Mouse (Mus musculus): ENCODE measurements around the gene Clec4a1. TPM values are rescaled to one million over a fixed set of nuclear protein-coding genes. Genes with fewer than 3 reads are reported as not detected.
A peak's percentile ranks its signal among the peaks of the same experiment; 100 is the strongest.

Clec4a1 gene
- polyA plus RNA-seq, 1 experiment from 2014 or later = 1.2 TPM

GRCm38 (mm10) chr6:122889599-122889998 lies 32.0 kb upstream of the Clec4a1 start:
- Histone ChIP-seq H3K27me3 (replicated peaks; ENCODE audit: control insufficient read depth, insufficient read depth, low read length) (no peaks in the 10 kb centered on the region), H3K9me3 (ENCODE audit: control insufficient read depth, low read length) (no peaks in the 10 kb centered on the region), H3K4me2 (ENCODE audit: low read length) (no peak overlapping the region), H3K36me3 (ENCODE audit: control insufficient read depth, insufficient read depth, low read length) (peaks cover 37% of the 10 kb centered on the region), H3K27ac (ENCODE audit: low read depth, low read length) (no peak overlapping the region), H3K9ac (ENCODE audit: low read depth, low read length) (no peak overlapping the region), H3K4me1 (ENCODE audit: control insufficient read depth, insufficient read depth, low read depth, low read length) (no peaks in the 10 kb centered on the region), H3K4me3 (ENCODE audit: low read length) (no peak overlapping the region)
- ATAC-seq = no peak
- WGBS = 92% methylated on average over 2 of the region's 2 CpGs

- Histone ChIP-seq H3K9ac (ENCODE audit: low read depth, low read length) (no peak overlapping the region), H3K4me2 (ENCODE audit: low read length) (no peak overlapping the region), H3K27me3 (replicated peaks; ENCODE audit: control insufficient read depth, insufficient read depth, low read length) (no peaks in the 10 kb centered on the region), H3K27ac (ENCODE audit: low read depth, low read length) (no peak overlapping the region), H3K4me1 (ENCODE audit: control insufficient read depth, insufficient read depth, low read depth, low read length) (no peaks in the 10 kb centered on the region), H3K4me3 (ENCODE audit: low read length) (no peak overlapping the region), H3K9me3 (ENCODE audit: control insufficient read depth, low read length) (no peaks in the 10 kb centered on the region), H3K36me3 (ENCODE audit: control insufficient read depth, insufficient read depth, low read length) (peaks cover 20% of the 10 kb centered on the region)
- peak; percentile 75 for ATAC-seq
- WGBS = 11% methylated on average over 2 of the region's 2 CpGs
These were observed 29.1 kb upstream of the Clec4a1 start for GRCm38 (mm10) chr6:122892442-122893049.

DNA sequence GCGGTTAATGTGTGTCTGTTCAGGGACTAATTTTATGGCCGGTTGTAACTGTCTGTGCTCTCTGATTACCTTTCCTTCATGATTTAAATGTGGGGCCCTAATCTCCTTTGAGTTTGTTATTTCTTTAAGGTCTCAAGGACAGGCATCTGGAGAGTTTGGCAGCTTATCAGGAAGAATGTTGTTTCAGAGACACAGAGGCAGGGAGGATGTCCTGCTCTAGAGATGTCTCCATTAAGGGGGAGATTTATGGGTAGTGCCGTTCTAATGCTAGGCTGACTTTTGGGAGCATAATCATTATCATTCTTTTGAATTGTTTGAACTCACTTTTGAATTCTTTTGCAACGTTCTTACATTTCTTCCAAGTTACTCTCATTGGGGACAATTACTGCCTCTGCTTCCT lies 1.7 kb upstream of the Clec4a1 start:
- no peaks in the 10 kb centered on the region for H3K36me3 ChIP-seq (ENCODE audit: control insufficient read depth, insufficient read depth, low read length)
- 0 out of 2 replicates have a peak, but pooled peaks cover 3% of the 10 kb centered on the region for H3K9me3 ChIP-seq (ENCODE audit: control insufficient read depth, low read length)
- no peaks in the 10 kb centered on the region for H3K27me3 ChIP-seq (replicated peaks; ENCODE audit: control insufficient read depth, insufficient read depth, low read length)
- no peak overlapping the region for H3K4me3 ChIP-seq (ENCODE audit: low read length)
- no peak overlapping the region for H3K4me2 ChIP-seq (ENCODE audit: low read length)
- WGBS = 75% methylated on average over 4 of the region's 4 CpGs
- H3K4me1 ChIP-seq (ENCODE audit: control insufficient read depth, insufficient read depth, low read depth, low read length) = no peaks in the 10 kb centered on the region
- no peak overlapping the region for H3K27ac ChIP-seq (ENCODE audit: low read depth, low read length)
- no peak overlapping the region for H3K9ac ChIP-seq (ENCODE audit: low read depth, low read length)
- ATAC-seq = no peak

DNA sequence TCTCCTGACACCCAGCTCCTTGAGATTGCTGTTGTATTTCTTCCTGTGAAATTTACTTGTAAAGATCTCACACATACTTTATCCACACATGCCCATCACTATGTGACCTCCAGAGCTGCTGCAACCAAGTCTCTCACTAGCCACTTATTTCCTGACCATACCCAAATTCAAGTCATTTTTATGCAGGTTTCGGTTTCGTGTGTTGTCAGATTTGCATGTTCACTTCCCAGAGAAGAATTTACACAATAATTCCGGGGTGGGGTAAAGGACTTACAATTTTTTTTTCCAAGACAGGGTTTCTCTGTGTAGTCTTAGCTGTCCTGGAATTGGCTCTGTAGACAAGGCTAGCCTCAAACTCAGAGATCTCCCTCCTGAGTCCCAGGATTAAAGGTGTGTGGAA lies 13.2 kb downstream of the Clec4a1 start:
- Histone ChIP-seq H3K27ac (ENCODE audit: low read depth, low read length) (no peak overlapping the region), H3K27me3 (replicated peaks; ENCODE audit: control insufficient read depth, insufficient read depth, low read length) (no peaks in the 10 kb centered on the region), H3K36me3 (ENCODE audit: control insufficient read depth, insufficient read depth, low read length) (no peaks in the 10 kb centered on the region), H3K4me2 (ENCODE audit: low read length) (no peak overlapping the region), H3K9ac (ENCODE audit: low read depth, low read length) (no peak overlapping the region), H3K9me3 (ENCODE audit: control insufficient read depth, low read length) (no peaks in the 10 kb centered on the region), H3K4me1 (ENCODE audit: control insufficient read depth, insufficient read depth, low read depth, low read length) (no peaks in the 10 kb centered on the region), H3K4me3 (ENCODE audit: low read length) (no peak overlapping the region)
- no peak for ATAC-seq
- 93% methylated on average over 3 of the region's 3 CpGs for whole genome bisulfite sequencing

DNA sequence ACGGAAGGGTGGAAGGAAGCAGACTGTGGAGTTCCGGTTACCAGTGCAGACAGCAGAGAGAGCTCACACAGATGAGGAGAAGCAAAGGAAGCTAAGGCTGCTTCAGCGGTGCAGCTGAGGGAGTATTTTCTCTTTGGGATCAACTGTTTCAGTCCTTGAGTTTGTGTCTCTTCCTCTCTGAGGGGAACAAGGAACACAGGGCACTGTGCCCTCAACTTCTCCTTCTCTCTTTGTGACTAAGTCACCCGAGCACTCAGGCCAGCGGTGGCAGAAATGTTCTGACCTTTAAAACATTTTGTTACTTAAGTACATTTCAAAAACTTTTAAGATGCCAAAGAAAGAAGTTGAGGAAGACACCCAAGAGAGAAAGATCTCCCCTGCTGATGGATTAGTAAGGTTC lies 18.0 kb downstream of the Clec4a1 start:
- Histone ChIP-seq H3K27ac (ENCODE audit: low read depth, low read length) (no peak overlapping the region), H3K36me3 (ENCODE audit: control insufficient read depth, insufficient read depth, low read length) (no peaks in the 10 kb centered on the region), H3K4me3 (ENCODE audit: low read length) (no peak overlapping the region)

DNA sequence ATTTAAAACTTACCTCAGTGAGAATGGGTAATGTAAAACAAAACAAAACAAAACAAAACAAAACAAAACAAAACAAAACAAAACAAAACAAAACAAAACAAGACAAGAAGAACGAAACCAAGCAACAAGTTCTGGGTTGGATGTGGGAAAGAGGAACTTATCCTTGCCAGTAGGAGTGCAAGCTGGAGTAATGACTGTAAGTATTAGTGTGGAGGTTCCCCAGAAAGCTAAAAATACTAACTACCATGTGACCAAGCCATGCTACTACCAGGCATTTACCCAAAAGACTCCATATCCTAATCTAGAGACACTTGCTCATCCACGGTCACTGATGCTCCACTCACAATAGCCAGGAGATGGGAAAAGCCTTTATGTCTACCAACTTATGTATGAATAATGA lies 25.1 kb downstream of the Clec4a1 start:
- Histone ChIP-seq H3K4me3 (ENCODE audit: low read length) (no peak overlapping the region), H3K36me3 (ENCODE audit: control insufficient read depth, insufficient read depth, low read length) (no peaks in the 10 kb centered on the region), H3K4me2 (ENCODE audit: low read length) (no peak overlapping the region), H3K4me1 (ENCODE audit: control insufficient read depth, insufficient read depth, low read depth, low read length) (no peaks in the 10 kb centered on the region), H3K9me3 (ENCODE audit: control insufficient read depth, low read length) (peaks cover 2% of the 10 kb centered on the region; the same call in 1 of the 2 replicates), H3K27me3 (replicated peaks; ENCODE audit: control insufficient read depth, insufficient read depth, low read length) (no peaks in the 10 kb centered on the region), H3K27ac (ENCODE audit: low read depth, low read length) (no peak overlapping the region), H3K9ac (ENCODE audit: low read depth, low read length) (no peak overlapping the region)
- 89% methylated on average over 2 of the region's 2 CpGs for WGBS
- no peak for ATAC-seq

More for the DNA sequence above, 18.0 kb downstream of the Clec4a1 start:
- Histone ChIP-seq H3K4me1 (ENCODE audit: control insufficient read depth, insufficient read depth, low read depth, low read length) (no peaks in the 10 kb centered on the region), H3K4me2 (ENCODE audit: low read length) (no peak overlapping the region), H3K27me3 (replicated peaks; ENCODE audit: control insufficient read depth, insufficient read depth, low read length) (no peaks in the 10 kb centered on the region), H3K9ac (ENCODE audit: low read depth, low read length) (no peak overlapping the region), H3K9me3 (ENCODE audit: control insufficient read depth, low read length) (no peaks in the 10 kb centered on the region)
- ATAC-seq = no peak
- 89% methylated on average over 5 of the region's 5 CpGs for WGBS

DNA sequence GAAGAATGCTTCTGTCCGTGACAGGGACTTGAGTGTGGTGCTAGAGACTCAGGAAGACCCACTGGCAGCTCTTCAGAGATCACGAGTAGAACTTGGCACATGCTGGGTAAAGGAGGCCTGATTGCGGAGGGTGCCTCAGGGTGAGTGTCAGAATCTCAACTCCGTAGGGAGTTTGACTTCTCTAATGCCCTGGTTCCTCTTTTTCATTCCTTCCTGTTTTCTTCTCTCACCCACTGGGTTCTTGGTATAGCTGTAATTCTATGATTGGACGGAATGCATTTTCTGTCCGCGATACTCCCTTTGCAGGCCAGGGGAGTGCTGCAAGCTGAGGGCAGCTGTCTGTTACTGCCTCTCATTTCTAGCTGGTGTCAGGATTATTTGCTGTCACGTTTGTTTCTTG lies 30.8 kb downstream of the Clec4a1 start, which contains the start of gene Clec4a3:
Gene Clec4a3 (plus strand): TSS at position 115 of the 400 bp plus-strand sequence.
- no peak within 1 kb of the TSS for H3K9ac ChIP-seq (ENCODE audit: low read depth, low read length)
- no peak within 1 kb of the TSS for H3K4me3 ChIP-seq (ENCODE audit: low read length)
- no peak within 1 kb of the TSS for H3K27ac ChIP-seq (ENCODE audit: low read depth, low read length)
- no peaks in the 10 kb centered on the region for H3K4me1 ChIP-seq (ENCODE audit: control insufficient read depth, insufficient read depth, low read depth, low read length)
- no peak within 1 kb of the TSS for H3K4me2 ChIP-seq (ENCODE audit: low read length)
- 90% methylated on average over 8 of the region's 8 CpGs for WGBS
- peaks cover 2% of the 10 kb centered on the region; the same call in 1 of the 2 replicates for H3K9me3 ChIP-seq (ENCODE audit: control insufficient read depth, low read length)
- H3K27me3 ChIP-seq (replicated peaks; ENCODE audit: control insufficient read depth, insufficient read depth, low read length) = no peaks in the 10 kb centered on the region
- H3K36me3 ChIP-seq (ENCODE audit: control insufficient read depth, insufficient read depth, low read length) = no peaks in the 10 kb centered on the region
- ATAC-seq = no peak

DNA sequence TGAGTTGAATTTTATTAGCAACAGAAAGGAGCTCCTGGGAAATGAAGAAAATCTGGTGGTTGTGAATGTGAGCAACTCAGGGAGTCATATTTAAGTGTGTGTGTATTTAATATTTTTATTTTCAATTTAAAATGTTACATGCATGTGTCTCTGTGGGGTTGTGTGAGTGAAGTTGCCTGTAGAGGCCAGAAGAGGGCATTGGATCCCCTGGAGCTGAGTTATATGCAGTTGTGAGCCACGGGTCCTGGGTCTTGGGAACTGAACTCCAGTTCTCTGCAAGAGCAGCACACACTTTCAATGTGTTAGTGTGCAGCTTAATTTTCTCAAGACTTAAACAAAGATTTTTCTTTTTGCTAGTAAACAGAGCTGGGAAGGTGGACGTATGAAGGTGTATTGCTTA lies 42.9 kb downstream of the Clec4a1 start:
- 72% methylated on average over 2 of the region's 2 CpGs for WGBS
- H3K4me2 ChIP-seq (ENCODE audit: low read length) = no peak overlapping the region
- no peaks in the 10 kb centered on the region for H3K4me1 ChIP-seq (ENCODE audit: control insufficient read depth, insufficient read depth, low read depth, low read length)
- H3K4me3 ChIP-seq (ENCODE audit: low read length) = no peak overlapping the region
- H3K27me3 ChIP-seq (replicated peaks; ENCODE audit: control insufficient read depth, insufficient read depth, low read length) = no peaks in the 10 kb centered on the region
- no peaks in the 10 kb centered on the region for H3K36me3 ChIP-seq (ENCODE audit: control insufficient read depth, insufficient read depth, low read length)
- H3K27ac ChIP-seq (ENCODE audit: low read depth, low read length) = no peak overlapping the region
- ATAC-seq = no peak
- H3K9ac ChIP-seq (ENCODE audit: low read depth, low read length) = no peak overlapping the region
- H3K9me3 ChIP-seq (ENCODE audit: control insufficient read depth, low read length) = no peaks in the 10 kb centered on the region

- Histone ChIP-seq H3K4me2 (ENCODE audit: low read length) (no peak overlapping the region), H3K27ac (ENCODE audit: low read depth, low read length) (no peak overlapping the region), H3K9ac (ENCODE audit: low read depth, low read length) (no peak overlapping the region), H3K27me3 (replicated peaks; ENCODE audit: control insufficient read depth, insufficient read depth, low read length) (no peaks in the 10 kb centered on the region), H3K36me3 (ENCODE audit: control insufficient read depth, insufficient read depth, low read length) (no peaks in the 10 kb centered on the region), H3K4me1 (ENCODE audit: control insufficient read depth, insufficient read depth, low read depth, low read length) (no peaks in the 10 kb centered on the region), H3K4me3 (ENCODE audit: low read length) (no peak overlapping the region), H3K9me3 (ENCODE audit: control insufficient read depth, low read length) (no peaks in the 10 kb centered on the region)
- no peak for ATAC-seq
- 90% methylated on average over 2 of the region's 2 CpGs for WGBS
These were observed 47.4 kb downstream of the Clec4a1 start for GRCm38 (mm10) chr6:122969048-122969447.

All from hindbrain, embryonic 16.5 days (tissue).